Mouse (Mus musculus) ES-Bruce4 (cell line): ENCODE measurements around the gene Klhl29. TPM values are rescaled to one million over a fixed set of nuclear protein-coding genes. Genes with fewer than 3 reads are reported as not detected.

Experiments
- H3K27ac ChIP-seq: 2 replicates; pipeline ENCODE4 v1.5.1; 2012; ENCODE audit warnings: low read length, inconsistent platforms; ENCODE audit not compliant: insufficient read depth
- H3K27me3 ChIP-seq: 2 replicates; pipeline ENCODE4 v1.6.1; 2012; ENCODE audit warnings: mild to moderate bottlenecking, low read length, inconsistent platforms; ENCODE audit not compliant: control insufficient read depth, poor library complexity, insufficient read depth, severe bottlenecking
- H3K36me3 ChIP-seq: 2 replicates; pipeline ENCODE4 v1.6.1; 2012; ENCODE audit warnings: inconsistent platforms, mild to moderate bottlenecking, low read length, moderate library complexity; ENCODE audit not compliant: control insufficient read depth, poor library complexity, insufficient read depth, severe bottlenecking
- H3K4me1 ChIP-seq: one replicate; pipeline ENCODE4 v1.8.1; 2011; ENCODE audit warnings: low read length; ENCODE audit not compliant: control insufficient read depth, insufficient read depth
- H3K4me3 ChIP-seq: 2 replicates; pipeline ENCODE4 v1.5.1; 2011; ENCODE audit warnings: low read depth, mild to moderate bottlenecking, low read length
- H3K9ac ChIP-seq: 2 replicates; pipeline ENCODE4 v1.6.1; 2012; ENCODE audit warnings: low read depth, mild to moderate bottlenecking, inconsistent platforms; ENCODE audit not compliant: poor library complexity, severe bottlenecking
- H3K9me3 ChIP-seq: replicated peaks from 2 replicates; pipeline ENCODE4 v1.6.1; 2012; ENCODE audit warnings: mild to moderate bottlenecking, low read length, inconsistent platforms; ENCODE audit not compliant: control insufficient read depth, poor library complexity, insufficient read depth, severe bottlenecking
- CTCF ChIP-seq: IDR thresholded peaks from one replicate; pipeline ENCODE4 v1.8.1; 2011; ENCODE audit warnings: low read depth, low read length
- EP300 ChIP-seq: IDR thresholded peaks from 2 replicates; pipeline ENCODE4 v1.6.1; 2011; ENCODE audit warnings: low read depth, low read length; ENCODE audit not compliant: insufficient read depth
- POLR2A ChIP-seq: IDR thresholded peaks from one replicate; pipeline ENCODE4 v1.8.1; 2011; ENCODE audit warnings: low read length; ENCODE audit not compliant: insufficient read depth
- polyA plus RNA-seq: library from polyadenylated mRNA; stranded (reverse); fragments of >200 nt; gene quantifications from 2 replicates; pipeline ENCODE4 v1.2.4, GENCODE M21; 2011; ENCODE audit warnings: low read depth; ENCODE audit not compliant: missing spikeins, insufficient read depth, insufficient read length

The Klhl29 gene
- polyA plus RNA-seq, 1 experiment: 0.49 TPM

GRCm38 (mm10) chr12:5386688-5387087 lies 11.2 kb upstream of the Klhl29 start:
- no peaks in the 10 kb centered on the region; the same call in 1 of the 2 replicates for H3K27me3 ChIP-seq
- no peaks in the 10 kb centered on the region for H3K36me3 ChIP-seq
- no peaks in the 10 kb centered on the region for H3K9me3 ChIP-seq
- TF ChIP-seq POLR2A: no peak
- no peak overlapping the region for H3K4me3 ChIP-seq
- no peak overlapping the region for H3K27ac ChIP-seq
- no peaks in the 10 kb centered on the region for H3K4me1 ChIP-seq
- no peak overlapping the region for H3K9ac ChIP-seq

GRCm38 (mm10) chr12:5381694-5382093 lies 6.2 kb upstream of the Klhl29 start:
- Histone ChIP-seq H3K36me3 (no peaks in the 10 kb centered on the region), H3K27ac (no peak overlapping the region), H3K27me3 (peaks cover 2% of the 10 kb centered on the region), H3K9ac (no peak overlapping the region), H3K4me3 (no peak overlapping the region), H3K4me1 (no peaks in the 10 kb centered on the region), H3K9me3 (no peaks in the 10 kb centered on the region)
- TF ChIP-seq EP300: no peak
- TF ChIP-seq CTCF: no peak
- no peak for TF ChIP-seq POLR2A

DNA sequence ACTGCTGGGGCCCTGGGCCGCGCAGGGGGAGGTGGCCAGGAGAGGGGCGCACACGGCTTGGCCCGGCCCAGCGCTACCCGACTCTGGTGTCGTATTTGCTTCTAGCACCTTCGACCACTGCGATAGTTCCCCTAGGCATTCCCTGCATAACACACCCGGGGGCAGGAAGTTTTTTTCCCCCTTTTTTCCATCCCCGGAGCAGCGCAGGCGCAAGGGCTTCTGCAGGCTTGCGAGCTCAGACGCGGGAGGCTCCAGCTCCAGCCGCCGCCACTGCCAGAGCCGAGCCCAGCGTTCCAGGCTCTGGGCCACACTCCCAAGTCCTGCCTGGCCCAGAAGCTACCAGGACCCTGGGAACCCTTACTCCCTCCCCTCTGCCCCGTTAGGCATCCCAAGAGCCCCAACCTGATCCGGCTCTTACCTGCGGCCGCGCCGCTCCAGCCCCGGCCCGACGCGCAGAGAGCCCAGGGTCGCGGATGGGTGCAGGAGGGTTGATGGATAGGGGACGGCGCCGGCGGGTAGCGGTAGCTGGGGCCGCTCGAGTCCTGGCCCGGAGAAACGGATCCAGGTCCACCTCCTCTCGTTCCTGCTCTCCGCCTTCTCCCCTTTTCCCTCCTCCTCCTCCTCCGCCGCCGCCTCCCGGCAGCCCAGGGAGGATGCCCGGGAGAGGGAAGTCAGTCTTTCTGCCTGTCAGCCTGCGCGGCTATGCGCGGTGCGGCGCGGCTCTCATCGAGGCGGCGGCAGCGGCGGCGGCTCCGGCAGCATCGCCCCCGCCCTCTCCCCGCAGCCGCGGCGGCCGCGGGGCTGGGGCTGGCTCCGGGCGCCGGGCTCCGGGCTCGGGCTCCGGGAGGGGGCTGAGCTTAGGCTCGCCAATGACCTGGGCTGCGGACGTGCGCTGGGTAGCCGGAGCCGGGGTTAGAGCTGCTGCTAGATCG lies 532 bp downstream of the Klhl29 start:
- Histone ChIP-seq H3K9ac (peak overlapping the region; percentile 82), H3K27ac (no peak overlapping the region), H3K9me3 (no peaks in the 10 kb centered on the region), H3K36me3 (no peaks in the 10 kb centered on the region), H3K4me3 (peak overlapping the region; percentile 89), H3K27me3 (peaks cover 19% of the 10 kb centered on the region; the same call in 1 of the 2 replicates), H3K4me1 (no peaks in the 10 kb centered on the region)
- TF ChIP-seq POLR2A (no peak), EP300 (no peak), CTCF (no peak)

DNA sequence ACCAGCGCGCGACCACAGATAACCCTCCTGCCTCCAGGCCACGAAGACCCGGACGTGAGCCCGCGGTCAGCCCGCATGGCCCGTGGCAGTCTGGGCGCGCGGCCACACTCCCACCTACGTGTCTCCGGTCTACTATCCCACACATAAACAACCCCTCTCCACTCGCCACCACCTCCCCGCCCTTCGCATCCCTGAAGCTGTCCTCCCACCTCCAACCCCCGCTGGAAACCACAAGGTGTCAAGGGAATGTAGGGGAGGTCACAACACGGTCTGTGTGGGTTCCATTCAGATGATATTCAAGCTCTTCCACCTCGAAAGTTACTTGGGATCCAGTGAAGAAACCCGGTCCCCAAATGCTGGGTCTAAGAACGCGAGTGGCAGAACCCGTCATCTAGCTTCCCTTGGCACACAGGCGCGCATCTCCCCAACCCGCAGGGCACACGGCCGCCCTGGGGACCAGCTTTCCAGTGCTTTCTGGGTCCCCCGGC lies 1.2 kb downstream of the Klhl29 start:
- TF ChIP-seq POLR2A: no peak
- TF ChIP-seq CTCF: no peak
- TF ChIP-seq EP300: no peak
- Histone ChIP-seq H3K36me3 (no peaks in the 10 kb centered on the region), H3K9me3 (no peaks in the 10 kb centered on the region), H3K9ac (peak overlapping the region; percentile 82), H3K4me3 (peak overlapping the region; percentile 89), H3K27ac (no peak overlapping the region), H3K27me3 (peaks cover 19% of the 10 kb centered on the region; the same call in 1 of the 2 replicates), H3K4me1 (no peaks in the 10 kb centered on the region)

DNA sequence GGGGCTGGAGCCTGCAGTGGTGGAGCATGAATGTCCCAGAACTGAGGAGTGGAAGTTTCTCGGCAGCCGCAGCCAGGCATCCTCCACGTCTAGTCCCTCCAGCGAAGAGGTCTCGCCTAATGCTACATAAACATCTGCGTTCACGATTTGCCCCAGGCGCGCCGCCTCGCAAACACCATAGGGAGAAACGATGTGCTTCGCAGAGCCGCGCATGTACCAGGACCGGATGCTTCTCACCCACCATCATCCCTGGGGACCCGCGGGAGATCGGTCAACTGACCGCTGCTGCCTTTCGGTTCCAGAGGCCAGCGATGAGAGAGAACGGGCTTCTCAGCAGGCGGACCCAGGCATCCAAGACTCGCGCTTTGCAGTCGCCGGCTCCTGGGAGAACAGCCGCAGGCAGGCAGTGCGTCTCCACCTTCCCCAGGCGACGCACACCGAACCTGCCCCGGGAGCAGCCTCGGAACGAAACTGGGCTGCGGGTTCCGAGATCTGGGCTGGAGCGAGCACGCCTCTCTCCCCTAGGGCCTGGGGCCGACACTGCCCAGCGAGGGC lies 1.8 kb downstream of the Klhl29 start:
- Histone ChIP-seq H3K9me3 (no peaks in the 10 kb centered on the region), H3K27me3 (peaks cover 19% of the 10 kb centered on the region; the same call in 1 of the 2 replicates), H3K36me3 (no peaks in the 10 kb centered on the region), H3K4me1 (no peaks in the 10 kb centered on the region), H3K4me3 (peak overlapping the region; percentile 89), H3K9ac (peak overlapping the region; percentile 82), H3K27ac (no peak overlapping the region)
- TF ChIP-seq POLR2A: no peak
- TF ChIP-seq EP300: no peak
- no peak for TF ChIP-seq CTCF

- TF ChIP-seq CTCF: no peak
- Histone ChIP-seq H3K9me3 (no peaks in the 10 kb centered on the region), H3K36me3 (no peaks in the 10 kb centered on the region), H3K4me1 (no peaks in the 10 kb centered on the region), H3K4me3 (no peak overlapping the region), H3K27ac (no peak overlapping the region), H3K9ac (no peak overlapping the region), H3K27me3 (peaks cover 12% of the 10 kb centered on the region; the same call in 1 of the 2 replicates)
These were observed 6.1 kb downstream of the Klhl29 start for GRCm38 (mm10) chr12:5369396-5369795.
